Mouse (Mus musculus) stomach, postnatal 0 days (tissue): Measurements from ENCODE around the gene Pfkfb3. TPM values are rescaled to one million over a fixed set of nuclear protein-coding genes. Genes with fewer than 3 reads are reported as not detected.

Experiments used
- ATAC-seq: fragments of 200-750 bp; cut with Nextera tagmentation; 2 replicates; pipeline ENCODE4 v1.8.0; 2017; ENCODE audit not compliant: low FRiP score, low TSS enrichment
- DNase-seq: peaks from one replicate; pipeline ENCODE4 v3.0.0-alpha.2; 2016; ENCODE audit warnings: low spot score
- H3K27ac ChIP-seq: fragments of 300-500 bp; sonication (generic); replicated peaks from 2 replicates; pipeline ENCODE4 v1.5.1; 2014; ENCODE audit warnings: mild to moderate bottlenecking, control low read depth
- H3K27me3 ChIP-seq: fragments of 300-500 bp; sonication (generic); 2 replicates; pipeline ENCODE4 v1.6.1; 2014; ENCODE audit warnings: low read length; ENCODE audit not compliant: control insufficient read depth, insufficient read depth
- H3K36me3 ChIP-seq: fragments of 300-500 bp; sonication (generic); 2 replicates; pipeline ENCODE4 v1.6.1; 2014; ENCODE audit warnings: low read length, mixed read lengths; ENCODE audit not compliant: control insufficient read depth, insufficient read depth
- H3K4me1 ChIP-seq: fragments of 300-500 bp; sonication (generic); replicated peaks from 2 replicates; pipeline ENCODE4 v1.6.1; 2014; ENCODE audit warnings: antibody characterized with exemption; ENCODE audit not compliant: control insufficient read depth, insufficient read depth
- H3K4me2 ChIP-seq: fragments of 300-500 bp; sonication (generic); replicated peaks from 2 replicates; pipeline ENCODE4 v1.6.1; 2014; ENCODE audit warnings: low read depth, mild to moderate bottlenecking, control low read depth, moderate library complexity
- H3K4me3 ChIP-seq: fragments of 300-500 bp; sonication (generic); 2 replicates; pipeline ENCODE4 v1.5.1; 2014; ENCODE audit warnings: low read depth, low read length, control low read depth
- H3K9ac ChIP-seq: fragments of 300-500 bp; sonication (generic); 2 replicates; pipeline ENCODE4 v1.6.1; 2014; ENCODE audit warnings: mild to moderate bottlenecking, low read length, control low read depth, mixed read lengths
- H3K9me3 ChIP-seq: fragments of 300-500 bp; sonication (generic); 2 replicates; pipeline ENCODE4 v1.6.1; 2016; ENCODE audit warnings: low read length; ENCODE audit not compliant: control insufficient read depth
- CTCF ChIP-seq: IDR thresholded peaks from 2 replicates; pipeline ENCODE4 v1.5.1; 2016; ENCODE audit warnings: antibody characterized with exemption, low read depth, mild to moderate bottlenecking, moderate library complexity
- EP300 ChIP-seq: optimal IDR thresholded peaks from 2 replicates; pipeline ENCODE3; 2016; ENCODE audit warnings: antibody characterized with exemption
- WGBS: fragments of 180-500 bp; shearing (Covaris S2); extraction: QIAGEN DNeasy Blood & Tissue Kit; methylation state at CpG from one replicate; pipeline ENCODE4 v1.1.7; 2014; 5-methylcytosine and 5-hydroxymethylcytosine counted together
- polyA plus RNA-seq: library from polyadenylated mRNA; unstranded; fragments of >200 nt; fragmentation: Nextera tagmentation; extraction: Ambion mirVana; gene quantifications from 2 replicates; pipeline ENCODE4 v1.2.1, GENCODE M21; 2015

The Pfkfb3 gene
- polyA plus RNA-seq, 1 experiment from 2014 or later = 5.5 TPM

DNA sequence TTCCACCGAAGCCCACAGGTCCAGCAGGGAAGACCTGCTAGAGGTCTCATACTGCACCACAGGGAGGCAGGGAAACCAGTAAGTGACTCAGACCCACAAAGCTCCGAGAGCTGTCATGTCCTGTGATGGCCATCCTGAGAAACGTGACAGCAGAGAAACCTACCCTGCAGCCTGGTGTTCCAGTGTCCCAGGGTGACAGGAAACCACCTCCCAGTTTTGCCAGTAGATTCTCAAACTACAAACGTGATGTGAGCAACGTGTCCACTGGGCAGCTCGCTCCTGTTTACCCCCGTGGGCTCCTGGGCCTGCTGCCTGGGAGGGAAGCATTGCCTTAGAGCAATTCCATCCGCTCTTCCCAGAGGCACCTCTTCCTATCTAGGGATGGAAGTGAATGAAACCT lies 53.2 kb downstream of the Pfkfb3 start:
- Histone ChIP-seq H3K4me2 (peak overlapping the region; percentile 89), H3K27ac (peak overlapping the region; percentile 92), H3K27me3 (no peaks in the 10 kb centered on the region), H3K36me3 (no peaks in the 10 kb centered on the region), H3K9ac (peak overlapping the region; percentile 70), H3K4me3 (peak overlapping the region; percentile 60), H3K9me3 (no peaks in the 10 kb centered on the region), H3K4me1 (peaks cover 6% of the 10 kb centered on the region; the same call in 1 of the 2 replicates)
- TF ChIP-seq CTCF (no peak), EP300 (no peak)
- 0 out of 2 replicates have a peak, but pooled peaks have one; percentile 1 for ATAC-seq
- 9% methylated on average over 8 of the region's 8 CpGs for WGBS
- DNase-seq = peak; percentile 23

- ATAC-seq (no peak), DNase-seq (peak; percentile 52)
- no peaks in the 10 kb centered on the region for H3K27me3 ChIP-seq
- H3K9ac ChIP-seq = no peak overlapping the region
- H3K9me3 ChIP-seq = no peaks in the 10 kb centered on the region
- 0 out of 2 replicates have a peak, but pooled peaks cover 3% of the 10 kb centered on the region for H3K4me1 ChIP-seq
- no peak for TF ChIP-seq EP300
- TF ChIP-seq CTCF = no peak
- peaks cover 7% of the 10 kb centered on the region; the same call in 1 of the 2 replicates for H3K36me3 ChIP-seq
- no peak overlapping the region for H3K27ac ChIP-seq
- no peak overlapping the region for H3K4me3 ChIP-seq
- 65% methylated on average over 3 of the region's 3 CpGs for WGBS
- no peak overlapping the region for H3K4me2 ChIP-seq
Measured at GRCm38 (mm10) chr2:11496601-11497031, 57.3 kb downstream of the Pfkfb3 start.

- Histone ChIP-seq H3K4me3 (no peak overlapping the region), H3K4me2 (no peak overlapping the region), H3K9me3 (no peaks in the 10 kb centered on the region), H3K27me3 (no peaks in the 10 kb centered on the region), H3K36me3 (peaks cover 8% of the 10 kb centered on the region; the same call in 1 of the 2 replicates), H3K27ac (no peak overlapping the region), H3K9ac (no peak overlapping the region), H3K4me1 (no peaks in the 10 kb centered on the region)
- WGBS = 55% methylated on average over 7 of the region's 7 CpGs
- DNase-seq (no peak), ATAC-seq (no peak)
- TF ChIP-seq CTCF (no peak), EP300 (no peak)
Measured at GRCm38 (mm10) chr2:11494841-11495255, 59.0 kb downstream of the Pfkfb3 start.

DNA sequence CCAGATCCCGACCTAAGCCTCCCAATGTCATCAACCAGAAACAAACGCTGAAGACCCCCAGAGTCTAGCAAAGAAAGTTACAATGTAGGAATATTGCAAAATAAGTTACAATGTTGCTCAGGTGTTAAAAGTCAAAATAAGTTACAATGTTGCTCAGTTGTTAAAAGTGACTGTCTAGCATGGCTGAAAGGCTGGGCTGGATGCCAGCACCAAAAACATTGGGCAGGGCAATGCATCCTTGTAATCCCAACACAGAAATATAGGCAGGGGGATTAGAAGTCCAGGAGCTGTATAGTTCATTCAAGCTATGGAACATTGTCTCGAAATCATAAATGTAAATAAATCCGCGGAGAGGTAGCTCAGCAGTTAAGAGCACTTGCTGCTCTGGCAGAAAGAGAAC lies 61.0 kb downstream of the Pfkfb3 start:
- Histone ChIP-seq H3K4me2 (no peak overlapping the region), H3K27ac (no peak overlapping the region), H3K27me3 (no peaks in the 10 kb centered on the region), H3K4me3 (no peak overlapping the region), H3K4me1 (no peaks in the 10 kb centered on the region), H3K36me3 (peaks cover 9% of the 10 kb centered on the region; the same call in 1 of the 2 replicates), H3K9me3 (no peaks in the 10 kb centered on the region), H3K9ac (no peak overlapping the region)
- WGBS = 82% methylated on average over 5 of the region's 5 CpGs
- no peak for DNase-seq
- TF ChIP-seq CTCF (no peak), EP300 (no peak)
- ATAC-seq = no peak

GRCm38 (mm10) chr2:11491471-11491870 lies 62.4 kb downstream of the Pfkfb3 start:
- DNase-seq = no peak
- no peak for ATAC-seq

GRCm38 (mm10) chr2:11490554-11490953 lies 63.3 kb downstream of the Pfkfb3 start:
- DNase-seq (no peak), ATAC-seq (no peak)
- 79% methylated on average over 4 of the region's 4 CpGs for WGBS
- Histone ChIP-seq H3K27me3 (no peaks in the 10 kb centered on the region), H3K9ac (no peak overlapping the region), H3K4me3 (no peak overlapping the region), H3K4me1 (no peaks in the 10 kb centered on the region), H3K4me2 (no peak overlapping the region), H3K9me3 (no peaks in the 10 kb centered on the region), H3K36me3 (peaks cover 9% of the 10 kb centered on the region; the same call in 1 of the 2 replicates), H3K27ac (no peak overlapping the region)
- no peak for TF ChIP-seq EP300
- no peak for TF ChIP-seq CTCF

More at GRCm38 (mm10) chr2:11491471-11491870, 62.4 kb downstream of the Pfkfb3 start:
- Histone ChIP-seq H3K4me3 (no peak overlapping the region), H3K9ac (no peak overlapping the region), H3K9me3 (no peaks in the 10 kb centered on the region), H3K27me3 (no peaks in the 10 kb centered on the region), H3K27ac (no peak overlapping the region), H3K4me1 (no peaks in the 10 kb centered on the region), H3K36me3 (peaks cover 9% of the 10 kb centered on the region; the same call in 1 of the 2 replicates), H3K4me2 (no peak overlapping the region)
- 79% methylated on average over 3 of the region's 3 CpGs for WGBS
- no peak for TF ChIP-seq CTCF
- no peak for TF ChIP-seq EP300
